In genomic region chr10:118868601-118869590, GRCm38 (mm10) we compare ENCODE assay signal across 8 mouse cellular contexts. TPM values are rescaled to one million over a fixed set of nuclear protein-coding genes. Genes with fewer than 3 reads are reported as not detected.
DNase-seq lines count a peak whose midpoint lies in the region; ATAC-seq and TF ChIP-seq lines count a peak whose summit lies in the region.

No protein-coding gene starts in this region.

- H3K27ac ChIP-seq in gastrocnemius, adult 2 months, result peak overlapping the region; percentile 99
- peak overlapping the region; percentile 97 for H3K27ac ChIP-seq in hindbrain, embryonic 16.5 days (ENCODE audit: low read depth, low read length)

- H3K4me3 ChIP-seq in gastrocnemius, adult 2 months, result peak overlapping the region; percentile 76
- peak overlapping the region; percentile 69 for H3K4me3 ChIP-seq in hindbrain, embryonic 16.5 days (ENCODE audit: low read length)

- no peaks in the 10 kb centered on the region for H3K9me3 ChIP-seq in hindbrain, embryonic 16.5 days (ENCODE audit: control insufficient read depth, low read length)

- WGBS in hindbrain, embryonic 16.5 days, result under 1% methylated on average over 46 of the region's 130 CpGs

- H3K9ac ChIP-seq in hindbrain, embryonic 16.5 days (ENCODE audit: low read depth, low read length), result peak overlapping the region; percentile 99

- peak; percentile 90 for ATAC-seq in hindbrain, embryonic 16.5 days
- peak; percentile 52 for ATAC-seq in megakaryocyte, adult 5-6 weeks (ENCODE audit: poor library complexity, severe bottlenecking)

- H3K27me3 ChIP-seq in hindbrain, embryonic 16.5 days (replicated peaks; ENCODE audit: control insufficient read depth, insufficient read depth, low read length), result no peaks in the 10 kb centered on the region

- intact Hi-C loops in gastrocnemius, adult 2 months (cut with DNase I), result loop anchor here (2.0 to 5.0 kb wide), 6 partner anchors 67 to 277 kb away; no protein-coding TSS in a partner anchor

- TF ChIP-seq CTCF in gastrocnemius, adult 2 months (IDR thresholded peaks at IDR 0.05), result no peak

- no peaks in the 10 kb centered on the region for H3K36me3 ChIP-seq in hindbrain, embryonic 16.5 days (ENCODE audit: control insufficient read depth, insufficient read depth, low read length)

- H3K4me2 ChIP-seq in hindbrain, embryonic 16.5 days (ENCODE audit: low read length), result peak overlapping the region; percentile 74

- peaks cover 27% of the 10 kb centered on the region for H3K4me1 ChIP-seq in hindbrain, embryonic 16.5 days (ENCODE audit: control insufficient read depth, insufficient read depth, low read depth, low read length)

- peak; percentile 76 for DNase-seq in T-cell, adult 2 months (ENCODE audit: low spot score)
- peak; percentile 88 to 90 for DNase-seq in cerebellum, postnatal 14 days
- DNase-seq in gastrocnemius, adult 2 months, result peak; percentile 93
- peak; percentile 37 to 71 for DNase-seq in left cerebral cortex, adult 8-10 months (ENCODE audit: low spot score in 2 of 2)
- DNase-seq in right cerebral cortex, adult 18-20 months, result peak; percentile 85
- peak; percentile 84 for DNase-seq in urinary bladder, adult 2 months (ENCODE audit: low spot score)

RNA-seq across cellular contexts. Expression of gene Dyrk2, which starts 1.1 kb away (rescaled TPM):
- 10 to 100 TPM; 55.0 to 87.9 TPM for total RNA-seq in gastrocnemius, adult 2 months (2021)
- 10.0 and 10.1 TPM in 2 replicates for polyA plus RNA-seq in hindbrain, embryonic 16.5 days (2015; fragmentation: Nextera tagmentation; extraction: Ambion mirVana)
- 10 to 100 TPM; 31.5 to 39.4 (median 33.5) TPM for total RNA-seq in left cerebral cortex, adult 8-10 months (2022)
- total RNA-seq in megakaryocyte, adult 5-6 weeks (2015), result 15.5 and 17.1 TPM in 2 replicates
- total RNA-seq in megakaryocyte, adult 5-6 weeks (2017), result 11.5 and 27.5 TPM in 2 replicates
- polyA plus RNA-seq in urinary bladder, adult 2 months (2012; rRNA removed), result 17.8 and 22.1 TPM in 2 replicates

Comparison
In these comparisons a context has a peak if more than half of its experiments do, and no peak if none do; other contexts are left out.
1. Peak in every context shown above with its lines: DNase-seq, ATAC-seq, H3K4me3 ChIP-seq and H3K27ac ChIP-seq.